Mouse (Mus musculus) E14TG2a.4 (cell line): ENCODE measurements around the gene Snx17.
A peak's percentile ranks its signal among the peaks of the same experiment; 100 is the strongest.

Experiments
- H3K27me3 ChIP-seq: 2 replicates; pipeline ENCODE4 v1.6.1; 2014; ENCODE audit warnings: low read length, control low read depth; ENCODE audit not compliant: insufficient read depth
- H3K36me3 ChIP-seq: 2 replicates; pipeline ENCODE4 v1.6.1; 2014; ENCODE audit warnings: low read length, control low read depth; ENCODE audit not compliant: insufficient read depth
- H3K4me1 ChIP-seq: replicated peaks from 2 replicates; pipeline ENCODE4 v1.6.1; 2014; ENCODE audit warnings: low read depth, low read length, control low read depth
- H3K4me3 ChIP-seq: replicated peaks from 2 replicates; pipeline ENCODE4 v1.5.1; 2014; ENCODE audit warnings: mild to moderate bottlenecking, low read length
- H3K9me3 ChIP-seq: 2 replicates; pipeline ENCODE4 v1.6.1; 2014; ENCODE audit warnings: low read length, control low read depth
- CTCF ChIP-seq: conservative IDR thresholded peaks from 2 replicates; pipeline ENCODE4 v1.5.1; 2014; ENCODE audit warnings: low read length
- NANOG ChIP-seq: IDR thresholded peaks from 2 replicates; pipeline ENCODE4 v1.6.1; 2014; ENCODE audit warnings: borderline replicate concordance, low read length, mixed read lengths
- POU5F1 ChIP-seq: IDR thresholded peaks from 2 replicates; pipeline ENCODE4 v1.6.1; 2014; ENCODE audit warnings: low read length, borderline replicate concordance

The Snx17 gene

DNA sequence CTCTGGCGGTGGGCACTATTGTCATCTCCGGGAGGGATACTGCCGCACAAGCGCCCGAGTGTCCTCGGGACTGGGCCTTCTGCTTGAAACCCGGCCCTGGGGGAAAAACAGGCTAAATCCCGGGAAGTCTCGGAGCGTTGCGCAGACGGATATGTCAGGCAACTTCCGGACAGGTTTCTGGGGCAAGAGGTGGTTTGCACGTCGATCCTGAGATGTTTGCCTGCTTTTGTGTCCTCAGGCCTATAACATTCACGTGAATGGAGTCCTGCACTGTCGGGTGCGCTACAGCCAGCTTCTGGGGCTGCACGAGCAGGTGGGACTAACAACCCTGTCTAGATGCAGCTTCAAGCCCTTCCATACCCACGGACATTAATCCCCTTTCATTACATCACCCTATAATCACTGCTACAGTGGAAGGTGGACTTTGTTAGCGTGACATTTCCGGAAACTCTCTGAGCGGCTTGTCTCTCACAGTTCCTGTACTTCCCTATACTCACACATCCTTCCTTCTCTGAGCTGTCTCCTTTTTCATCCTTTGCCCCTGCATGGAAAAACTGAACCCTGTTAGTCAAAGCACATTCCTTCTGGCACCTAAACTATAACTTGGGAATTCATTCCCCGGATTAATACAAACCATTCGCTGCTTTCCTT, 729 bp downstream of the Snx17 start:
- peak overlapping the region; percentile 99 for H3K4me3 ChIP-seq
- peaks cover 79% of the 10 kb centered on the region for H3K4me1 ChIP-seq
- no peak for TF ChIP-seq CTCF
- no peak for TF ChIP-seq POU5F1
- TF ChIP-seq NANOG, result no peak
- H3K9me3 ChIP-seq, result no peaks in the 10 kb centered on the region
- no peaks in the 10 kb centered on the region for H3K27me3 ChIP-seq
- peaks cover 73% of the 10 kb centered on the region for H3K36me3 ChIP-seq

- peak overlapping the region; percentile 99 for H3K4me3 ChIP-seq
- peaks cover 88% of the 10 kb centered on the region for H3K4me1 ChIP-seq
- H3K27me3 ChIP-seq, result no peaks in the 10 kb centered on the region
- H3K36me3 ChIP-seq, result peaks cover 74% of the 10 kb centered on the region
- TF ChIP-seq NANOG, result no peak
- no peak for TF ChIP-seq POU5F1
- no peak for TF ChIP-seq CTCF
- no peaks in the 10 kb centered on the region for H3K9me3 ChIP-seq
Observed at GRCm38 (mm10) chr5:31194486-31195485, 1.8 kb downstream of the Snx17 start.

- Histone ChIP-seq H3K36me3 (peaks cover 74% of the 10 kb centered on the region), H3K27me3 (no peaks in the 10 kb centered on the region), H3K4me1 (peaks cover 88% of the 10 kb centered on the region), H3K4me3 (peak overlapping the region; percentile 99; the same call in 1 of the 2 replicates), H3K9me3 (no peaks in the 10 kb centered on the region)
- TF ChIP-seq POU5F1 (no peak), CTCF (no peak), NANOG (no peak)
Observed at GRCm38 (mm10) chr5:31195671-31196070, 2.6 kb downstream of the Snx17 start.

DNA sequence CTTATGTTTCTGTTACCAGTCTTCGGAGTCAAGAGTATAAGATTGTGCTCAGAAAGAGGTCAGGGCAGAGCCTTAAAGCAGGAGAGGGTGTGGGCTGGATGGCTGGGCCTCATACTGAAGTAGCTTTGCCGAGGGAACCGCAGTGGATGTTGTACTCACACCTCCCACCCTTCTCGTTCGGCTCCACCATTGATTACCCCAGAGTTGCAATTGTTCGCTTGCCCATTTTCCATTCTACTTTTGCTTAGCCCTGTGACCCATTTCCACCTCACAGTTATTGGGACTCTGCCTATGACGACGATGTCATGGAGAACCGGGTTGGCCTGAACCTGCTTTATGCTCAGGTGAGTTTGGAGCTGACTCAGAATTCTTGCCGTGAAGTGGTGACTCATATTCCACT, 3.2 kb downstream of the Snx17 start:
- Histone ChIP-seq H3K4me1 (peaks cover 88% of the 10 kb centered on the region), H3K27me3 (no peaks in the 10 kb centered on the region), H3K4me3 (no peak overlapping the region), H3K36me3 (peaks cover 72% of the 10 kb centered on the region), H3K9me3 (no peaks in the 10 kb centered on the region)
- TF ChIP-seq POU5F1 (no peak), CTCF (no peak), NANOG (no peak)

DNA sequence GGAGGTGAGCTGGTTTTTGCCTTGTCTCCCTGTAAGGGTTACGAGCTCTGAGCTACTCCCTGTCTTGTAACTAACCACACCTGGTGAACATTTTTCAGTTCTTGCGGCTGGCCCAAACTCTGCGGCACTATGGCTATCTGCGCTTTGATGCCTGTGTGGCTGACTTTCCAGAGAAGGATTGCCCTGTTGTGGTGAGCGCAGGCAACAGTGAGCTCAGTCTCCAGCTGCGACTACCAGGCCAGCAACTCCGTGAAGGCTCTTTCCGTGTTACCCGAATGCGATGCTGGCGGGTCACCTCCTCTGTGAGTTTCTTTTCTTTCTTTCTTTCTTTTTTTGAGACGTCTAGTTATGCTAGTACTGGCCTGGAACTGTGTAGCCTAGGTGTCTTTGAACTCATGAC, 4.0 kb downstream of the Snx17 start:
- Histone ChIP-seq H3K4me1 (peaks cover 82% of the 10 kb centered on the region), H3K27me3 (no peaks in the 10 kb centered on the region), H3K9me3 (no peaks in the 10 kb centered on the region), H3K4me3 (peak overlapping the region; percentile 13; the same call in 1 of the 2 replicates), H3K36me3 (peaks cover 68% of the 10 kb centered on the region)
- TF ChIP-seq NANOG, result no peak
- no peak for TF ChIP-seq CTCF
- no peak for TF ChIP-seq POU5F1

GRCm38 (mm10) chr5:31198170-31198569, 5.1 kb downstream of the Snx17 start:
- Histone ChIP-seq H3K4me1 (peaks cover 86% of the 10 kb centered on the region), H3K9me3 (no peaks in the 10 kb centered on the region), H3K36me3 (peaks cover 76% of the 10 kb centered on the region), H3K27me3 (no peaks in the 10 kb centered on the region), H3K4me3 (no peak overlapping the region)
- TF ChIP-seq NANOG (no peak), CTCF (no peak), POU5F1 (no peak)

DNA sequence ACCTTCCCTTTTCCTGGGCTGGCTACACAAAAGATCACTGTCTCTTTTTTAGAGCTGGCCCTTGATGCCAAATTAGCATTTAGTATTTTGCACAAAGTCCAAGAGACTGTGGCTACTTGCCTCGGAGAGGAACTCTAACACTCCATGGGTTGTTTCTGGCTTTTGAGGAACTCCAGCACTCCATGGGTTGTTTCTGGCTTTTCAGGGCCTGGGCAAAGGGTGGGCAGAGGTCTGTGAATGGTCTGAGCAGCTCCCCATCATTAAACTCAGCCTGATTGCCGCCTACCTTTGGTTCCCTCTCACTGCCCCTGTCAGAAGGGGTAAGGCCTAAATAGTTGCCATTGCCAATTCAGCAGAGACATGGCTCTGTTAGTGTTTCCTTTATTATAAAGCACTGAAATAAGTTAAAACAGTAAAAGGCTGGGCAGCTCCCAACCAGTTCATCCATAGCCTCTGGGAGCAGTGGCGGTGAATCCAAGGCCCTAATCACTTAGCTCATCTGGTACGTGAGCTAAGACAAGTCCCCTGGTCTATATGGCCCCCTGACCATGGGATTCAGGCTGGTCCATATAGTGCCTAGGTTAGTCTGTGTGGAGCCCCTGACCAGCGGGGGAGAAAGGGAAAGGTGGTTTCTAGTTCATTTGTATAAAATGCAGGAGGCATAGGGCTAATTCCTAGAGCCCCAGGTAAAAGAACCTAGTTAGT, 5.7 kb downstream of the Snx17 start:
- TF ChIP-seq POU5F1, result no peak
- no peak for TF ChIP-seq CTCF
- no peak for TF ChIP-seq NANOG
- no peaks in the 10 kb centered on the region for H3K9me3 ChIP-seq
- 0 out of 2 replicates have a peak overlapping the region, but pooled peaks have one; percentile 90 for H3K4me3 ChIP-seq
- H3K27me3 ChIP-seq, result no peaks in the 10 kb centered on the region
- peaks cover 82% of the 10 kb centered on the region for H3K36me3 ChIP-seq
- H3K4me1 ChIP-seq, result peaks cover 89% of the 10 kb centered on the region

- Histone ChIP-seq H3K4me3 (peak overlapping the region; percentile 90), H3K4me1 (peaks cover 85% of the 10 kb centered on the region), H3K27me3 (no peaks in the 10 kb centered on the region), H3K9me3 (no peaks in the 10 kb centered on the region), H3K36me3 (peaks cover 87% of the 10 kb centered on the region)
- TF ChIP-seq CTCF (no peak), POU5F1 (no peak), NANOG (no peak)
Observed at GRCm38 (mm10) chr5:31199321-31199892, 6.4 kb downstream of the Snx17 start.

DNA sequence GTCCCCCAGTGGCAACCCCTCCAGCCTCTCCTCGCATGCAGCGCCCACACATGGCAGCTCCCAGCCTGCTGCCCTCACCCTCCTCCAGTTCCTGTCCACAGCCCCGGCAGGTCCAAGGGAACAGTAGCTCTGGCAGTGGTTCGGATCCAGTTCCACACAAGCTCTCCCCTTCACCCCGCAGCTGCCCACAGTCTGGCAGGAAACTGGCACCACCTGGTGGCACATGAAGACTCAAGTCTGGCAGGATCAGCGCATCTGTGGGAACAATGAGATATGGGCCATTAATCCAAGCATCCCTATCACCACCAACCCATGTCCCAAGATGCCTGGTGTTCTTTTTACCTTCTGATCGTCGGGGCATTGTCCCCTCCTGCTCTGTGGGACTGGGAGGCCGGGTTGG, 6.9 kb downstream of the Snx17 start:
- H3K27me3 ChIP-seq, result no peaks in the 10 kb centered on the region
- H3K9me3 ChIP-seq, result no peaks in the 10 kb centered on the region
- H3K4me1 ChIP-seq, result peaks cover 81% of the 10 kb centered on the region
- TF ChIP-seq CTCF, result no peak
- TF ChIP-seq NANOG, result no peak
- peak overlapping the region; percentile 90 for H3K4me3 ChIP-seq
- peaks cover 87% of the 10 kb centered on the region for H3K36me3 ChIP-seq
